Mouse (Mus musculus): ENCODE results near the gene Cadm3.

- no peak for TF ChIP-seq CTCF (IDR thresholded peaks at IDR 0.05; ENCODE audit: low read depth)
- no peak for TF ChIP-seq EP300 (optimal IDR thresholded peaks at IDR 0.05)
Observed at GRCm38 (mm10) chr1:173355107-173355846, 12.2 kb downstream of the Cadm3 start.

Data from stomach, postnatal 0 days (tissue).